Mouse (Mus musculus) spleen, adult 10 weeks (tissue): ENCODE results near the gene Clstn3. TPM values are rescaled to one million over a fixed set of nuclear protein-coding genes. Genes with fewer than 3 reads are reported as not detected.

Experiments
- polyA plus RNA-seq: library from polyadenylated mRNA; stranded (reverse); fragments of 350-450 nt; fragmentation: Illumina TruSeq; extraction: RNeasy Lipid Tissue Mini Kit (QIAGEN cat#74804); gene quantifications from one replicate; pipeline ENCODE4 v1.2.3, GENCODE M21; 2015; ENCODE audit warnings: low replicate concordance; ENCODE audit not compliant: insufficient read depth

Clstn3 gene
- polyA plus RNA-seq = 0.12 TPM

DNA sequence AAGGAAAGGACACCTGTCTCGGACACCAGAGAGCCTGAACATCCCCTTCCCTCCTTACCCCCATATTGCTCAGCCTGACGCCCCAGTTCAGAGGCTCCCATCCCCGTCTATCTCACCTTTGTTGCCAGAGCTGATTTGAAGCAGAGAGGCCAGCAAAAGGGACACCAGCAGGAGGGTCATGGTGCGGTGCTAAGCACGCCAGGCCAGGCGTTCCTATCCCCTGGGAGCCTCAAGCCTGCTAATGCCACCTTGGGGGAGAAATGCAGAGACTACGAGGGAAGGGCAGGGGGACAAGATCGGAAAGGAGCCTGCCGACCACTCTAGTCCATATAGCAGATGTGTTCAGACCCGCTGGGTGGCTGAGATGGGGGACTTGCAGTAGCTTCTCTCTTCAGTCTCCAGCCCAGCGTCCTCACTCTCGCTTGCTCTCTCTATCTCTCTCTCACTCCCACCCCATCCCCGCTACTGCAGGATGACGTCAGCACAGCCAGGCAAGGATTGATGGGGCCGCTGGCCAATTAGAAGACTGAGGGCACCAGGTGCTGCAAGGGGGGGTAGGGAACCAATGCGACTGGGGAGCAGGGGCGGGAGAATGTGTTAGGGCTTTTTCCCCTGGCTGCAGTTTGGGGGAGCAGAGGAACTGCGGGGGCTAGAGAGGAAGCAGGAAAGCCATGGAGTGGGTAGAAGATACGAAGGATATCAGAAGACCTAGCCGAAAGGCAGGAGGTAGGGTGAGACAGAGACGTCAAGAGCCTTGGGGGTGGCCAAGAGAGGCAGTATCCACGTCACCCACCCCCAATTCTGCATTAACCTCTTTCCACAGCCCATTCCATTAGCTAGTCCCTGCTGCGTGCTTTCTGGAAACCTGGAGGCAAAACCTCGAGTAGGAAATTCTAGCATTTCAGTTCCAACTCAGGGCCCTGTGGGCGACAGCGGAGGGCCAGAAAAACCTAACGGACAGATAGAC, at the start of gene Clstn3:
TSS of gene Clstn3 (minus strand) at position 490 of the 967 bp plus-strand sequence.

DNA sequence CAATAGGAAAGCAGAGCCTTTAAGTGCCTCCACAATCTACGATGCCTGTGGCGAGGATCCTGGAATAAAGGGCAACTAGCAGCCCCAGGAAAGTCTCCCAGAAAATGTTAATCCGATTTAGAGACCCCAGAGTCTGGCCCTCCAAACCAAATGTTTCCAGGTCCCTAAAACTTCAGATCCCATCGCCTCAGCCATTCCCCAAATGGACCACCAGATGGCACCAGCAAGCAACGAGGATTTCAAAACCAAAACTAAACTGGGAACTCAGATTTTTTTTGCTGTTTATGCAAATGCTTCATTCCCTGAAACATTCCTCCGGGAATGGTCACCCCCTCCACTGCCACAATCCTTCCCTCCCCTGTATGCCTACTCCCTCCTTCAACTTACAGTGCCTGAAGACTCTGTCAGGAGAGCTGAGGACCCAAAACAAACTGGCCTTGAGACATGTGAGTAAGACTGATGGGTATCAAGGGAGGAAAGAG, 47.8 kb upstream of the Clstn3 start, which contains the start of gene C1ra:
TSS of gene C1ra (plus strand) at position 51 of the 482 bp plus-strand sequence.

DNA sequence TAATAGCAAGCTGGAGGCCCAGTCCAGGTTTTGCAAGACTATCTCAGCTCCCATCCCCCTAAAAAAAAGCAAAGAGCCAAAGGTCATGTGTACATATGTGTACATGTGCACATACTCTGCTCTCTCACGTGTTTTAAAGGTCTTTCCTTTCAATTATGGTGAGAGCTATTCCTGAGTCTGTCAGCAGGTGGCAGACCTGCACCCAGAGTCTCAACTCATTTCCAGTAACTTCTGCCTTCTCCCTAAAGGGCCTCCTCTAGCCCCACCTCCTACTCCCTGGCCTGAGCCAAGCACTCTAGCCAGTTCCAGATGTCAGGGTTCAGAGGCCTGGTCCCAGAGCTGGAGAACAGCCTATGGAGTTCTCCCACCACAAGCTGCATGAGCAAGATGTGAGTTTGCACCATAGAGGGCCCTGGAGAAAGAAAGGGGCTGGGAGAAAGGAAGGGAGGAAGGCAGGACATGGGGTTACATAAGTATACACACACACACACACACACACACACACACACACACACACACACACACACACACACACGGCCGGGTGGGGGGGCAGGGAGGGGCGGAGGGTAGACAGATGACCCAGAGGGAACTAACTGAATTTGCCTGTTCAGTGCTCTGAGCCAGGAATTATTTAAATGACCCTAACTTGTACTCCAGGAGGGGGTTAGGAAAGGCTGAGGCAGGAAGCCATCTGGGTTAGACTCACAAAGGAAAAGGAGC, 28.4 kb upstream of the Clstn3 start, which contains the start of gene C1rl:
TSS of gene C1rl (plus strand) at position 272 of the 720 bp plus-strand sequence.

DNA sequence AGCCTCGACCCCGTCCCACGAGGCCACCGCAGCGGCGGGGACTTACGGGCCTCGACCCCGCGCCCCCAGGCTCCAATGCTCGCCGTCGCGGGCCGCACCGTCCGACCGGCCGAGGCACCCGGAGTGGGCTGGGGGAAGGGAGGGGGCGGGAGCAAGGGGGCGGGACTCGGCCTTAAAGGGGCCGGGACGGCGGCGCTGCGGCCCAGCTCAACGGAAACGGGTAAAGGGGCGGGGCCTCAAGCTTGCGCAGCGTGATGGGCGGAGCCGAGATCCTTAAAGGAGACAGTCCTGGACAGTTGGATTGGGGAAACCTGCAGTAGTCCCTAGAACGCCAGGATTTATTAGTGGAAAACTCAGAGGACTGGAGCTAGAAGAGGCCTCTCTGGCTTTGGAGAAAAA, 49.7 kb downstream of the Clstn3 start, which contains the start of gene Pex5:
TSS of gene Pex5 (minus strand) at position 141 of the 399 bp plus-strand sequence.

Other genes with a start within 250 kb of the Clstn3 start
- not detected for gene Vmn2r27, start 232.9 kb downstream of the Clstn3 start, polyA plus RNA-seq
- gene Cd163, start 160.1 kb downstream of the Clstn3 start, polyA plus RNA-seq = 28.5 TPM
- 18.1 TPM for gene Pex5, start 49.7 kb downstream of the Clstn3 start, polyA plus RNA-seq
- 2.4 TPM for gene C1rl, start 28.3 kb upstream of the Clstn3 start, polyA plus RNA-seq
- 44.5 TPM for gene C1ra, start 47.6 kb upstream of the Clstn3 start, polyA plus RNA-seq
- gene C1s1, start 77.6 kb upstream of the Clstn3 start, polyA plus RNA-seq = 166 TPM
- gene C1rb, start 105.5 kb upstream of the Clstn3 start, polyA plus RNA-seq = not detected
- 0.46 TPM for gene C1s2, start 171.3 kb upstream of the Clstn3 start, polyA plus RNA-seq
- gene Lpcat3, start 198.2 kb upstream of the Clstn3 start, polyA plus RNA-seq = 37.3 TPM
- 160 TPM for gene Emg1, start 247.4 kb upstream of the Clstn3 start, polyA plus RNA-seq
- 110 TPM for gene Phb2, start 247.5 kb upstream of the Clstn3 start, polyA plus RNA-seq